Comparison of ENCODE assay signal across 9 mouse cellular contexts in genomic region chr9:54700746-54701145, GRCm38 (mm10). TPM values are rescaled to one million over a fixed set of nuclear protein-coding genes. Genes with fewer than 3 reads are reported as not detected.
DNase-seq lines count a peak whose midpoint lies in the region; ATAC-seq lines count a peak whose summit lies in the region.
"Had no signal": no experiment of that assay in that cellular context is flagged by ENCODE, and none has a peak within 500 bp of the region (broad histone marks: within the 10 kb centered on the region; RNA-seq: fewer than 3 reads in every experiment).

No protein-coding gene starts in this region.

- H3K4me1 ChIP-seq in midbrain, embryonic 15.5 days, result peaks cover 15% of the 10 kb centered on the region
- H3K4me1 ChIP-seq in midbrain, embryonic 10.5 days, result peaks cover 15% of the 10 kb centered on the region
- H3K4me1 ChIP-seq in hindbrain, embryonic 16.5 days (ENCODE audit: control insufficient read depth, insufficient read depth, low read depth, low read length), result peaks cover 9% of the 10 kb centered on the region
- peaks cover 13% of the 10 kb centered on the region; the same call in 1 of the 2 replicates for H3K4me1 ChIP-seq in stomach, embryonic 15.5 days

- ATAC-seq in midbrain, embryonic 15.5 days (replicated peaks), result no peak
- ATAC-seq in hindbrain, embryonic 16.5 days, result no peak
- ATAC-seq in stomach, embryonic 15.5 days (ENCODE audit: insufficient read depth, low FRiP score, low read depth), result no peak

- H3K4me2 ChIP-seq in midbrain, embryonic 15.5 days, result peak overlapping the region; percentile 94
- peak overlapping the region; percentile 86 for H3K4me2 ChIP-seq in hindbrain, embryonic 16.5 days (ENCODE audit: low read length)
- peak overlapping the region; percentile 93 for H3K4me2 ChIP-seq in stomach, embryonic 15.5 days

- H3K4me3 ChIP-seq in midbrain, embryonic 15.5 days, result no peak overlapping the region
- no peak overlapping the region for H3K4me3 ChIP-seq in midbrain, embryonic 10.5 days
- peak overlapping the region; percentile 78; the same call in 1 of the 2 replicates for H3K4me3 ChIP-seq in hindbrain, embryonic 16.5 days (ENCODE audit: low read length)
- H3K4me3 ChIP-seq in stomach, embryonic 15.5 days (replicated peaks), result peak overlapping the region; percentile 71; the same call in 1 of the 2 replicates

- H3K27ac ChIP-seq in midbrain, embryonic 15.5 days, result no peak overlapping the region
- H3K27ac ChIP-seq in midbrain, embryonic 10.5 days (replicated peaks), result no peak overlapping the region
- no peak overlapping the region for H3K27ac ChIP-seq in hindbrain, embryonic 16.5 days (ENCODE audit: low read depth, low read length)
- H3K27ac ChIP-seq in stomach, embryonic 15.5 days, result no peak overlapping the region

- H3K36me3 ChIP-seq in midbrain, embryonic 15.5 days (replicated peaks), result no peaks in the 10 kb centered on the region
- no peaks in the 10 kb centered on the region for H3K36me3 ChIP-seq in midbrain, embryonic 10.5 days
- no peaks in the 10 kb centered on the region for H3K36me3 ChIP-seq in hindbrain, embryonic 16.5 days (ENCODE audit: control insufficient read depth, insufficient read depth, low read length)
- no peaks in the 10 kb centered on the region for H3K36me3 ChIP-seq in stomach, embryonic 15.5 days

- H3K9ac ChIP-seq in midbrain, embryonic 15.5 days, result no peak overlapping the region
- H3K9ac ChIP-seq in hindbrain, embryonic 16.5 days (ENCODE audit: low read depth, low read length), result no peak overlapping the region
- H3K9ac ChIP-seq in stomach, embryonic 15.5 days, result no peak overlapping the region

- 81% methylated on average over 7 of the region's 7 CpGs for WGBS in midbrain, embryonic 15.5 days
- WGBS in midbrain, embryonic 10.5 days, result 83% methylated on average over 7 of the region's 7 CpGs
- WGBS in hindbrain, embryonic 16.5 days, result 76% methylated on average over 7 of the region's 7 CpGs
- 77% methylated on average over 7 of the region's 7 CpGs for WGBS in stomach, embryonic 15.5 days

- DNase-seq in gastrocnemius, adult 18-20 months (ENCODE audit: low spot score), result peak; percentile 31
- no peak for DNase-seq in gastrocnemius, adult 8-10 months (ENCODE audit: low spot score in 2 of 2)
- DNase-seq in midbrain, embryonic 10.5 days (ENCODE audit: low spot score), result no peak
- DNase-seq in right cerebral cortex, postnatal 36 days (ENCODE audit: low spot score in 2 of 2), result no peak
- DNase-seq in Muller cell, postnatal 12 days (ENCODE audit: inconsistent ontology term), result no peak
- DNase-seq: kidney, adult 18-20 months had no signal

- H3K27me3 ChIP-seq in midbrain, embryonic 15.5 days (replicated peaks), result peaks cover 7% of the 10 kb centered on the region; the same call in 1 of the 2 replicates
- H3K27me3 ChIP-seq in midbrain, embryonic 10.5 days (ENCODE audit: low read depth, poor library complexity, severe bottlenecking), result peaks cover 48% of the 10 kb centered on the region
- no peaks in the 10 kb centered on the region; the same call in 1 of the 2 replicates for H3K27me3 ChIP-seq in hindbrain, embryonic 16.5 days (replicated peaks; ENCODE audit: control insufficient read depth, insufficient read depth, low read length)
- H3K27me3 ChIP-seq in stomach, embryonic 15.5 days (replicated peaks), result no peaks in the 10 kb centered on the region

- H3K9me3 ChIP-seq in midbrain, embryonic 15.5 days, result no peaks in the 10 kb centered on the region
- H3K9me3 ChIP-seq in midbrain, embryonic 10.5 days (replicated peaks), result no peaks in the 10 kb centered on the region
- H3K9me3 ChIP-seq in hindbrain, embryonic 16.5 days (ENCODE audit: control insufficient read depth, low read length), result peaks cover 5% of the 10 kb centered on the region; the same call in 1 of the 2 replicates
- no peaks in the 10 kb centered on the region for H3K9me3 ChIP-seq in stomach, embryonic 15.5 days

RNA-seq across cellular contexts. Expression of gene Dnaja4, which starts 2.1 kb away (rescaled TPM):
- total RNA-seq in gastrocnemius, adult 18-20 months (2021), result 100 to 1,000 TPM in 1 of 2 experiments, 10 to 100 TPM in 1; 60.1 to 115 TPM
- total RNA-seq in gastrocnemius, adult 8-10 months (2022), result 10 to 100 TPM; 49.0 to 56.8 (median 51.9) TPM
- polyA plus RNA-seq in midbrain, embryonic 15.5 days (2015; fragmentation: Nextera tagmentation; extraction: Ambion mirVana), result 7.1 and 7.2 TPM in 2 replicates
- 3.1 and 3.2 TPM in 2 replicates for polyA plus RNA-seq in midbrain, embryonic 10.5 days (2016; fragmentation: Nextera tagmentation; extraction: Ambion mirVana)
- polyA plus RNA-seq in hindbrain, embryonic 16.5 days (2015; fragmentation: Nextera tagmentation; extraction: Ambion mirVana), result 9.1 and 10.0 TPM in 2 replicates
- 5.8 and 7.3 TPM in 2 replicates for polyA plus RNA-seq in stomach, embryonic 15.5 days (2015; fragmentation: Nextera tagmentation; extraction: Ambion mirVana)

RNA-seq across cellular contexts. Expression of gene Wdr61, which starts 33.6 kb away (rescaled TPM):
- total RNA-seq in gastrocnemius, adult 18-20 months (2021), result 10 to 100 TPM; 19.0 to 21.6 TPM
- total RNA-seq in gastrocnemius, adult 8-10 months (2022), result 10 to 100 TPM; 15.5 to 20.2 (median 17.1) TPM
- 89.8 and 95.0 TPM in 2 replicates for polyA plus RNA-seq in midbrain, embryonic 15.5 days (2015; fragmentation: Nextera tagmentation; extraction: Ambion mirVana)
- 168 and 188 TPM in 2 replicates for polyA plus RNA-seq in midbrain, embryonic 10.5 days (2016; fragmentation: Nextera tagmentation; extraction: Ambion mirVana)
- polyA plus RNA-seq in hindbrain, embryonic 16.5 days (2015; fragmentation: Nextera tagmentation; extraction: Ambion mirVana), result 90.1 and 93.3 TPM in 2 replicates
- polyA plus RNA-seq in stomach, embryonic 15.5 days (2015; fragmentation: Nextera tagmentation; extraction: Ambion mirVana), result 147 and 164 TPM in 2 replicates

RNA-seq across cellular contexts. Expression of gene Acsbg1, which starts 39.1 kb away (rescaled TPM):
- total RNA-seq in gastrocnemius, adult 18-20 months (2021), result under 1 TPM; 0.14 to 0.57 TPM
- under 1 TPM; 0.10 to 0.32 (median 0.24) TPM for total RNA-seq in gastrocnemius, adult 8-10 months (2022)
- 17.9 and 22.6 TPM in 2 replicates for polyA plus RNA-seq in midbrain, embryonic 15.5 days (2015; fragmentation: Nextera tagmentation; extraction: Ambion mirVana)
- polyA plus RNA-seq in midbrain, embryonic 10.5 days (2016; fragmentation: Nextera tagmentation; extraction: Ambion mirVana), result 7.4 and 12.9 TPM in 2 replicates
- polyA plus RNA-seq in hindbrain, embryonic 16.5 days (2015; fragmentation: Nextera tagmentation; extraction: Ambion mirVana), result 48.7 and 59.8 TPM in 2 replicates
- 1.9 and 3.1 TPM in 2 replicates for polyA plus RNA-seq in stomach, embryonic 15.5 days (2015; fragmentation: Nextera tagmentation; extraction: Ambion mirVana)

Comparison
In these comparisons a context has a peak if more than half of its experiments do, and no peak if none do; other contexts are left out.
1. H3K4me3 ChIP-seq: peak in hindbrain, embryonic 16.5 days (single experiment) and stomach, embryonic 15.5 days (single experiment); none in midbrain, embryonic 15.5 days (single experiment) and midbrain, embryonic 10.5 days (single experiment).
2. Peak in every context shown above with its lines, with median percentiles within 50 percentile points of each other: H3K4me2 ChIP-seq.